Mouse (Mus musculus) embryonic facial prominence, embryonic 13.5 days (tissue): ENCODE data around the gene Slc5a6. TPM values are rescaled to one million over a fixed set of nuclear protein-coding genes. Genes with fewer than 3 reads are reported as not detected.

Experiments used
- ATAC-seq: fragments of 200-750 bp; cut with Nextera tagmentation; 2 replicates; pipeline ENCODE4 v1.8.0; 2017; ENCODE audit warnings: low read depth; ENCODE audit not compliant: insufficient number of reproducible peaks, insufficient read depth, low FRiP score, low TSS enrichment
- H3K27ac ChIP-seq: fragments of 300-500 bp; sonication (generic); 2 replicates; pipeline ENCODE4 v1.5.1; 2015; ENCODE audit warnings: moderate library complexity, mild to moderate bottlenecking, inconsistent platforms
- H3K27me3 ChIP-seq: fragments of 300-500 bp; sonication (generic); 2 replicates; pipeline ENCODE4 v1.6.1; 2015; ENCODE audit warnings: mild to moderate bottlenecking, inconsistent platforms
- H3K36me3 ChIP-seq: fragments of 300-500 bp; sonication (generic); 2 replicates; pipeline ENCODE4 v1.6.1; 2015; ENCODE audit warnings: mild to moderate bottlenecking, inconsistent platforms
- H3K4me1 ChIP-seq: fragments of 300-500 bp; sonication (generic); 2 replicates; pipeline ENCODE4 v1.6.1; 2015; ENCODE audit warnings: inconsistent platforms
- H3K4me2 ChIP-seq: fragments of 300-500 bp; sonication (generic); 2 replicates; pipeline ENCODE4 v1.6.1; 2015; ENCODE audit warnings: moderate library complexity, mild to moderate bottlenecking, inconsistent platforms
- H3K4me3 ChIP-seq: fragments of 300-500 bp; sonication (generic); 2 replicates; pipeline ENCODE4 v1.5.1; 2015; ENCODE audit warnings: mild to moderate bottlenecking, inconsistent platforms
- H3K9ac ChIP-seq: fragments of 300-500 bp; sonication (generic); 2 replicates; pipeline ENCODE4 v1.6.1; 2015; ENCODE audit warnings: mild to moderate bottlenecking, inconsistent platforms
- H3K9me3 ChIP-seq: fragments of 300-500 bp; sonication (generic); 2 replicates; pipeline ENCODE4 v1.6.1; 2016; ENCODE audit warnings: inconsistent platforms
- WGBS: fragments of 180-500 bp; shearing (Covaris S2); methylation state at CpG from one replicate; pipeline ENCODE4 v1.1.7; 2015; ENCODE audit warnings: mixed read lengths; 5-methylcytosine and 5-hydroxymethylcytosine counted together
- polyA plus RNA-seq: library from polyadenylated mRNA; unstranded; fragments of >200 nt; fragmentation: Nextera tagmentation; extraction: Ambion mirVana; gene quantifications from 2 replicates; pipeline ENCODE4 v1.2.1, GENCODE M21; 2015

The Slc5a6 gene
- 10.2 and 11.8 TPM in 2 replicates for polyA plus RNA-seq

- 0 out of 2 replicates have a peak, but pooled peaks have one; percentile 5 for ATAC-seq
- Histone ChIP-seq H3K4me2 (peak within 1 kb of the TSS; percentile 83), H3K4me1 (peaks cover 12% of the 10 kb centered on the region), H3K27me3 (no peaks in the 10 kb centered on the region), H3K9ac (peak within 1 kb of the TSS; percentile 91), H3K36me3 (peaks cover 10% of the 10 kb centered on the region), H3K9me3 (no peaks in the 10 kb centered on the region), H3K27ac (peak within 1 kb of the TSS; percentile 92), H3K4me3 (peak within 1 kb of the TSS; percentile 76)
- WGBS = under 1% methylated on average over 23 of the region's 23 CpGs
These were observed at the start of gene Slc5a6 for GRCm38 (mm10) chr5:31048763-31049641. Slc5a6 (minus strand) TSS chr5:31048924.

GRCm38 (mm10) chr5:31095711-31096480 is 47.2 kb upstream of the Slc5a6 start:
- no peak overlapping the region for H3K9ac ChIP-seq
- ATAC-seq = no peak
- H3K4me2 ChIP-seq = peak overlapping the region; percentile 76
- WGBS = 19% methylated on average over 11 of the region's 11 CpGs
- H3K4me1 ChIP-seq = peaks cover 34% of the 10 kb centered on the region
- no peak overlapping the region for H3K27ac ChIP-seq
- H3K36me3 ChIP-seq = no peaks in the 10 kb centered on the region
- H3K9me3 ChIP-seq = no peaks in the 10 kb centered on the region
- H3K4me3 ChIP-seq = peak overlapping the region; percentile 47
- peaks cover 94% of the 10 kb centered on the region for H3K27me3 ChIP-seq

DNA sequence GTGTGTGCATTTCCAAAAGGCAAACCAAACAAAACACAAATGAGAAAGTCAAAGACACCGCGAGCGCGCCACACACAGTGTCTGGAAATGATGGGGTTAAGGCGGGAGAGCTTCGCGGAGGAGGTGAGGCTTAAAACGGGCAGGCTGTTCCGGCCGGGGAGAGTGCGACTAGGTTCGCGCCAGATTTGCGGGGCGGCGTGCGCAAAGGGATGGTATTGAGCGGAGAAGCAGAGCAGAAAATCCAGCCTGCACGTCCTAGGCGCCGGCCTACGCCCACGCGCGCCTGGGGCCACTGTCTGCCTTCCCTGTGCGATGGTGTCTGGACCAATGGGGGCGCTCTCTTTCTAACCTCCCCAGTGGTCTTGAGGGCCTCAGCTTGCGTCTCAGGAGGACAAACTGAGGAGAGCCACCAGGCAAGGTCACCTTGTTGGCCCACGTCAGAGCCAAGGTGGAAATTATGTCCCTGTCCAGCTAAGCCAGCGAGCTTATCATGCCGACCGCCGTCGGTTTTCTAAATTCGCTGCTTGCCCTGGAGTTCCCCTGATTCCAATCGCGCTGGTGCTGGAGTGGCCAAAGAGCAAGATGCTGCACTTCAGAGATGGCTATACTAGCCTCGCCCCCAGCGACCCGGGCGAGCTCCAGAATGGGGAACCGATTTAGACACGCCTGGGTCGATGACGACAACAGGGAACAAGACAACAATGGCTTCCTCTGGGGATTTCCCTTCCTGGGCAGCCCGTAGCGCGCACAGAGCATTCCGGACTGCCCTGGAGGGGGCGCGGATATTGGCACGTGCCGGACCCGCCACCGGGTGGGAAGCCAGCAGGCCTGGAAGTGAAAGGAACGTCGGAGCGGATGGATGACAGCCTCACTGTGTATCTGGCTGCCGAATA is 46.3 kb upstream of the Slc5a6 start:
- H3K4me1 ChIP-seq = peaks cover 34% of the 10 kb centered on the region
- WGBS = under 1% methylated on average over 59 of the region's 59 CpGs
- no peaks in the 10 kb centered on the region for H3K9me3 ChIP-seq
- peak overlapping the region; percentile 76 for H3K4me2 ChIP-seq
- H3K9ac ChIP-seq = 0 out of 2 replicates have a peak overlapping the region, but pooled peaks have one; percentile 12
- H3K4me3 ChIP-seq = peak overlapping the region; percentile 47
- no peaks in the 10 kb centered on the region for H3K36me3 ChIP-seq
- H3K27me3 ChIP-seq = peaks cover 100% of the 10 kb centered on the region
- ATAC-seq = no peak
- no peak overlapping the region for H3K27ac ChIP-seq

- no peak for ATAC-seq
- H3K27me3 ChIP-seq = peaks cover 100% of the 10 kb centered on the region
- peak overlapping the region; percentile 76 for H3K4me2 ChIP-seq
- H3K36me3 ChIP-seq = no peaks in the 10 kb centered on the region
- no peak overlapping the region for H3K9ac ChIP-seq
- WGBS = 1% methylated on average over 29 of the region's 29 CpGs
- H3K4me3 ChIP-seq = peak overlapping the region; percentile 47
- H3K4me1 ChIP-seq = peaks cover 34% of the 10 kb centered on the region
- H3K9me3 ChIP-seq = no peaks in the 10 kb centered on the region
- no peak overlapping the region for H3K27ac ChIP-seq
These were observed 45.5 kb upstream of the Slc5a6 start for GRCm38 (mm10) chr5:31094100-31094798.

- Histone ChIP-seq H3K4me2 (peak overlapping the region; percentile 76), H3K4me3 (peak overlapping the region; percentile 47), H3K9ac (peak overlapping the region; percentile 61), H3K4me1 (peaks cover 34% of the 10 kb centered on the region), H3K36me3 (no peaks in the 10 kb centered on the region), H3K27ac (no peak overlapping the region), H3K9me3 (no peaks in the 10 kb centered on the region), H3K27me3 (peaks cover 100% of the 10 kb centered on the region)
- ATAC-seq = peak; percentile 71
- under 1% methylated on average over 52 of the region's 54 CpGs for WGBS
These were observed 44.7 kb upstream of the Slc5a6 start for GRCm38 (mm10) chr5:31093151-31094041.

GRCm38 (mm10) chr5:31092231-31092975 is 43.7 kb upstream of the Slc5a6 start:
- ATAC-seq = no peak
- H3K36me3 ChIP-seq = no peaks in the 10 kb centered on the region
- 3% methylated on average over 52 of the region's 53 CpGs for WGBS

DNA sequence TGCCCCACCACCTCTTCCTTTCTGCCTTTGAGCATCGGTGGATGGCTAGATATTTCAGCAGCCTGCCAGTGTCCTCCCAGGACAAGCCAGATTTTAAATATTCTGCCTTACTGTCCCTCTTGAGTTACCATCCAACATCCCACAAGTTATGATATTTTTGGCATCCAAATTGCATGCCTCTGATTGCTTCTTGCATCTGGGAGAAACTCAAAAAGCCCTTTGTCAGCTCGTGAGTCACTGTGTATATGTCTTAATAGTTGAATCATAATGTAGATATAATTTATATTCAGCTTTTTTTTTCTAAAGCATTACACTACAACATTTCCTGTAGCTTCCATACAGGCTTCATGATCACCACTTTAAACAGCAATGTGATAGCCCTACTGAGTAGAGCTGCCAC is 38.4 kb upstream of the Slc5a6 start:
- H3K4me3 ChIP-seq = no peak overlapping the region
- 74% methylated on average over 2 of the region's 2 CpGs for WGBS
- no peak for ATAC-seq
- H3K4me2 ChIP-seq = no peak overlapping the region
- H3K36me3 ChIP-seq = no peaks in the 10 kb centered on the region
- no peaks in the 10 kb centered on the region for H3K9me3 ChIP-seq
- no peaks in the 10 kb centered on the region; the same call in 1 of the 2 replicates for H3K4me1 ChIP-seq
- H3K27ac ChIP-seq = no peak overlapping the region
- peaks cover 72% of the 10 kb centered on the region for H3K27me3 ChIP-seq
- no peak overlapping the region for H3K9ac ChIP-seq

More at GRCm38 (mm10) chr5:31092231-31092975, 43.7 kb upstream of the Slc5a6 start:
- H3K4me1 ChIP-seq = peaks cover 34% of the 10 kb centered on the region
- peak overlapping the region; percentile 47 for H3K4me3 ChIP-seq
- peak overlapping the region; percentile 61 for H3K9ac ChIP-seq
- no peaks in the 10 kb centered on the region for H3K9me3 ChIP-seq
- peaks cover 100% of the 10 kb centered on the region for H3K27me3 ChIP-seq
- peak overlapping the region; percentile 76 for H3K4me2 ChIP-seq
- no peak overlapping the region for H3K27ac ChIP-seq

DNA sequence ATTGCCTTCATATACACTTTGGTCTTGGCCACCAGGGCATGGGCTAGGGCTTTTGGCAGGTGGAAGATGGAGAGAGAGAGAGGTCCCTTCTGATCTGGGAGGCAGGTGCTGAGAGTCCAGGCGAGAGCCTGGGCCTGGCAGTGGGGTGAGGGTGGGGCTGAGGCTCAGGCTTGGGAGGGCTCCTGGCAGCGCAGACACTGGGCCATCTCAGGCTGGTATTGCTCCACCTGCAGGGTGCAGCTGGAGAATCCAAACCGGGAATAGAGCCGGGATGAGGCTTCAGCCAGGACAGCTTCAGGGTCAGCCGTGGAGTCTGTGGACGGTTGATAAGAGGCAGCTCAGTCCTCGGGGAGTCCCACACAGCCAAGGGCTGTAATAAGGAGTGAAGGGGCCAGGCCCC is 37.9 kb upstream of the Slc5a6 start:
- Histone ChIP-seq H3K27ac (no peak overlapping the region), H3K4me1 (no peaks in the 10 kb centered on the region), H3K4me2 (no peak overlapping the region), H3K36me3 (no peaks in the 10 kb centered on the region), H3K9ac (no peak overlapping the region), H3K4me3 (no peak overlapping the region), H3K9me3 (no peaks in the 10 kb centered on the region), H3K27me3 (peaks cover 72% of the 10 kb centered on the region)
- ATAC-seq = no peak
- WGBS = 33% methylated on average over 7 of the region's 7 CpGs

DNA sequence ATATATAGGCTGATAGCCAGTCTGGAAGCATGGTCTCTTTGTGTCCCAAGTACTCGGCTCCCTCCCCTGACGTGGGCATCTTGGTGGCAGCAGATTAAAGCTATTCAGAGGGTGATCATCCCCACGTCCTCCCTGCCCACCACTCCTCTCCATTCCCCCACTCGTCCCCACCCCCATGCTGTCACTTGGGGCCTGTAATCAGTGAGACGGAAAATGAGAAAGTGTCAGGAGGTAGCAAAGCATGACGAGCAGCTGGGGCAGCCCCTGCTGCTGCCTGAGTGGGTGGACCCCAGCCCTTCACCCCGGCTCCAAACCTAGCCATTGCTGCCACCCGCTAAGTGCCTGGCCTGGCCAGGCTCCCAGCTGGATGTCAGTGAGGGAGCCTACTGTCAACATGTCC is 35.2 kb upstream of the Slc5a6 start:
- H3K9ac ChIP-seq = no peak overlapping the region
- peaks cover 48% of the 10 kb centered on the region for H3K27me3 ChIP-seq
- H3K27ac ChIP-seq = no peak overlapping the region
- no peaks in the 10 kb centered on the region for H3K4me1 ChIP-seq
- no peak overlapping the region for H3K4me2 ChIP-seq
- 5% methylated on average over 8 of the region's 8 CpGs for WGBS
- H3K4me3 ChIP-seq = no peak overlapping the region
- H3K36me3 ChIP-seq = peaks cover 3% of the 10 kb centered on the region
- no peak for ATAC-seq
- no peaks in the 10 kb centered on the region for H3K9me3 ChIP-seq
